Mouse (Mus musculus) forelimb bud, embryonic 11.5 days (tissue): ENCODE data around the gene Gprin2.

Experiments used
- DNase-seq: peaks from one replicate; pipeline ENCODE4 v3.0.0-alpha.2; 2012; ENCODE audit warnings: low read depth, low spot score

The Gprin2 gene

GRCm38 (mm10) chr14:34207996-34208395 lies 6.5 kb upstream of the Gprin2 start:
- DNase-seq, result no peak

- peak; percentile 24 for DNase-seq
These were observed 669 bp downstream of the Gprin2 start for GRCm38 (mm10) chr14:34200738-34201230.

- DNase-seq, result no peak
These were observed 4.7 kb downstream of the Gprin2 start for GRCm38 (mm10) chr14:34196706-34197105.

- DNase-seq, result no peak
These were observed 6.0 kb downstream of the Gprin2 start for GRCm38 (mm10) chr14:34195466-34195865.

- DNase-seq, result no peak
These were observed 7.6 kb downstream of the Gprin2 start for GRCm38 (mm10) chr14:34193879-34194278.

- DNase-seq, result no peak
These were observed 11.1 kb downstream of the Gprin2 start for GRCm38 (mm10) chr14:34190361-34190760.

- DNase-seq, result no peak
These were observed 12.8 kb downstream of the Gprin2 start for GRCm38 (mm10) chr14:34188629-34189028.

GRCm38 (mm10) chr14:34183101-34183500 lies 18.4 kb downstream of the Gprin2 start:
- DNase-seq, result no peak

GRCm38 (mm10) chr14:34179351-34179750 lies 22.1 kb downstream of the Gprin2 start:
- DNase-seq, result no peak

GRCm38 (mm10) chr14:34171107-34171506 lies 30.3 kb downstream of the Gprin2 start:
- no peak for DNase-seq

GRCm38 (mm10) chr14:34155752-34156151 lies 45.7 kb downstream of the Gprin2 start:
- no peak for DNase-seq

GRCm38 (mm10) chr14:34154601-34155337 lies 46.7 kb downstream of the Gprin2 start:
- DNase-seq, result peak; percentile 63

GRCm38 (mm10) chr14:34152342-34152741 lies 49.1 kb downstream of the Gprin2 start, which contains the start of gene Npy4r:
TSS of gene Npy4r (minus strand) at chr14:34152489.
- DNase-seq, result no peak

GRCm38 (mm10) chr14:34142915-34143314 lies 58.5 kb downstream of the Gprin2 start:
- no peak for DNase-seq

GRCm38 (mm10) chr14:34142316-34142715 lies 59.1 kb downstream of the Gprin2 start:
- DNase-seq, result no peak

- DNase-seq, result no peak
These were observed 61.5 kb downstream of the Gprin2 start for GRCm38 (mm10) chr14:34139671-34140664.
